Mouse (Mus musculus) retina, postnatal 1 day (tissue): Measurements from ENCODE around the gene Iqcf6.
"Not testable (repeated sequence)": the region's sequence is repeated elsewhere in the genome, so short reads cannot be mapped to it uniquely, and the experiment has no call there.

Experiments used
- DNase-seq: peaks from one replicate; pipeline ENCODE4 v3.0.0-alpha.2; 2012

The Iqcf6 gene

GRCm38 (mm10) chr9:106626282-106626681 lies at the start of gene Iqcf6:
TSS of gene Iqcf6 (plus strand) at chr9:106626582.
- no peak for DNase-seq

DNA sequence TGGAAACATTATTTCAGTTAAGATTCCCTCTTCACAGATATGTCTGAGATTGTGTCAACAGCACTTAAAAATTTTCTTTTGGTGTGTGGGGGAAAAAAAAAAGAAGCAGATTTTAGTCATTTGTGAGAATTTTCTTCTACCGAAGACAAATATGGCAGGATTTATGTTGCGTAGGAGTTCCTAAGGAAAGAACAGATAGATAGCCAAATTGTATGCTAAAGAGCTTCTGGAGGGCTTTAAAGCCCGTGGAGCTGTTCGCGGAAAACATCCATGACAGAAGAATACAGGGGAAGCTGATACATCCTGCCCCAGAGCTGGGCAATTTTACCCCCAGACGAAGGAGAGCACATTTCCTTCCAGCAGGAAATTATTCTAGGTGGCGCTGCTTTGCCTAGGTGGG lies 46.4 kb upstream of the Iqcf6 start:
- no peak for DNase-seq

GRCm38 (mm10) chr9:106582552-106582951 lies 43.8 kb upstream of the Iqcf6 start:
- DNase-seq: no peak

DNA sequence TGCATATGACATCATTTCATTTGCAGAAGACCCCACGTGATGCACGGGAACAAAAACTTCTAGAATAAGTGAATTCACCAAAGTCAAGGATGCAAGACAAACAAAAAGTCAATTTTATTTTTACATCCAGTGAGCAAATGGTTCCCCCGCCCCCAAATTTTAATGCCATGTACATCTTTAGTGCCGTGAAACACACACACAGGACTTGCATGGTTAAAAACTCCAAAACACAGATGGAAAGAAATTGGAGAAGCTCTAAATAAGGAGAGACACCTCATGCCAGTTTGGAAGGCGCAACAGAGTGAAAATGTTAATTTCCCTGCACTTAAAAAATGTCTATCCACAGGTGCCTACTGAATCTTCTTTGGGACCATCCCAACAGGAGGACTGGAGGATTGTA lies 34.2 kb upstream of the Iqcf6 start:
- DNase-seq: no peak

DNA sequence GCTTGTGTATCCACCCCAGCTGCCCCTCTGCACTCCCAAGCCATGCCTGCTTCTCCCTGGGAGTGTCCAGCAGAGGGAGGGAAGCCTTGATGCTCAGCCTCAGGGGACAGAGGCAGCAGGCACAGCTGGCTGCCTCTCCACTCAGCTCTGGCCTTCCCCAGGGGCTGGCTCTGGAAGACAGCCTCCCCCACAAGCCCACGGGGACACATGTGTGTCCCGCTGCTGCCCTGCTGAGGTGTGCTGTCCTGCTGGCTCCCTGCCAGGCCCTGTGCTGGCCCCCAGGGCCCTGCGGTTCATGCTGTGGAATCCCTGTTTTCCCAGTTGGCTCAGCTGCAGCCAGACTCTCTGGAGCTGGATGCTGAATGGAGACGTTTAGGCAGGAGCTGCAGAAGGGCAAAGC lies 31.0 kb upstream of the Iqcf6 start:
- not testable (repeated sequence) for DNase-seq

- no peak for DNase-seq
These were observed 30.5 kb upstream of the Iqcf6 start for GRCm38 (mm10) chr9:106595836-106596235.

DNA sequence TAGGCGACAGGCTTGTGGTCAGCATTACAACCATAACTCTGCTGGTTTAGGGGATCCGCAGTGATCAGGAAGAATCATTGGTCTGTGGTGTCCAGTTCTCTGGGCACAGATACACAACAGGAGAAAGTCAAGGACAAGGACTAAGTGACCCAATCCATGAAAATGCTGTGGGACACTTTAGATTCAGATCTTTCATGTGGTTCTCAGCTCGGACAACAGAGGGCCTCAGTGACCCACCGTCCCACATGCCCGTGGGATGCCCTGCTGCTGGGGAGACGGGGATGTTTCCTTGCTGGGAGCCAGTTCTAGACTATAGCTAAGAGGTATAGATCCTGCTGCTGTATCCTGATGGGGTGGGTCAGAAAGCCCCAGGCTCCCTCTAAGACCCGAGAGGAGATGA lies 27.9 kb upstream of the Iqcf6 start:
- DNase-seq: no peak

DNA sequence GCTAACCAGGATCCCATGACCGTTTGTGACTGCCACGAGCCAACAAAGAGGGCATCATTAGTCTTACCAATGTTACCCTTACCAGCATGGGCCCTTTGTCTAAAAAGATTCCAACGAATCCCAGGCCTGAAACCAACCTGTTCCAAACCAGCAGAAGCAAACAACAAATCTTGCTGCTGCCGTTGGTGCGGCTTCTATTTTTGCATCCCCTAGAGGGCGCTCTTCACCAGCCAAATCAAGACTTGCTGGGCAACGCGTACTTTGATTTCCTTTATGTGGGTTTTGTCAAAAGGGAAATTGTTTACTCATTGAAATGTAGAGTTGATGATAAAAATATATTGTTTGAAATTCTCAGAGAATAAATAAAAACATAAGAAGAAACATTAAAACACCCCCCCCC lies 25.8 kb upstream of the Iqcf6 start:
- DNase-seq: peak; percentile 75

GRCm38 (mm10) chr9:106610727-106611126 lies 15.7 kb upstream of the Iqcf6 start:
- no peak for DNase-seq

- DNase-seq: no peak
These were observed 12.4 kb upstream of the Iqcf6 start for GRCm38 (mm10) chr9:106613951-106614350.

DNA sequence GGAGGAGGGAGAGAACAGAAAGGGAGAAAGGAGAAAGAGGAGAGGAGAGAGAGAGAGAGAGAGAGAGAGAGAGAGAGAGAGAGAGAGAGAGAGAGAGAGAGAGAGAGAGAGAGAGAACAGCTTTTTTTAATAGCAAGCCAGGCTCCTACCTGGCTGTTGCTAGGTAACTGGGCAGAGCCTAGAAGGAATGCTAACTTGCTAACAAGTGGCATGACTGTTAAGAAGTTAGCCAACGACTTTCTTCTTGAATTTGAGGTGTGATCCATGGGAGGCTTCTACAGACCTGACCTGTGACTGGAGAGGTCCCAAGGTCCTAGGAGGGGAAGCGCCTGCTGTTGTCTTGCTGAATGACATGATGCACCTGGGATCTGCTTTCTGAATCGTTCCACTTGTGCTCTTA lies 11.8 kb upstream of the Iqcf6 start:
- DNase-seq: no peak

GRCm38 (mm10) chr9:106616306-106616705 lies 10.1 kb upstream of the Iqcf6 start:
- DNase-seq: no peak

- DNase-seq: no peak
These were observed 8.9 kb upstream of the Iqcf6 start for GRCm38 (mm10) chr9:106617496-106617895.

DNA sequence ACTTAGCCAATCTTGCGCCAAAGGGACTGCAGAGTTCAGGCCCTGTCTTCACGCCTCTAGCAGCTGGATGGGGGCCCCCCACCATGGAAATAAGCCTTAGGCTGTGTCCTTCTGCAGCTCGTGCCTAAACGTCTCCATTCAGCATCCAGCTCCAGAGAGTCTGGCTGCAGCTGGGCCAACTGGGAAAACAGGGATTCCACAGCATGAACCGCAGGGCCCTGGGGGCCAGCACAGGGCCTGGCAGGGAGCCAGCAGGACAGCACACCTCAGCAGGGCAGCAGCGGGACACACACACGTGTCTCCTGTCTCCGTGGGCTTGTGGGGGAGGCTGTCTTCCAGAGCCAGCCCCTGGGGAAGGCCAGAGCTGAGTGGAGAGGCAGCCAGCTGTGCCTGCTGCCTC lies 1.4 kb downstream of the Iqcf6 start:
- not testable (repeated sequence) for DNase-seq

DNA sequence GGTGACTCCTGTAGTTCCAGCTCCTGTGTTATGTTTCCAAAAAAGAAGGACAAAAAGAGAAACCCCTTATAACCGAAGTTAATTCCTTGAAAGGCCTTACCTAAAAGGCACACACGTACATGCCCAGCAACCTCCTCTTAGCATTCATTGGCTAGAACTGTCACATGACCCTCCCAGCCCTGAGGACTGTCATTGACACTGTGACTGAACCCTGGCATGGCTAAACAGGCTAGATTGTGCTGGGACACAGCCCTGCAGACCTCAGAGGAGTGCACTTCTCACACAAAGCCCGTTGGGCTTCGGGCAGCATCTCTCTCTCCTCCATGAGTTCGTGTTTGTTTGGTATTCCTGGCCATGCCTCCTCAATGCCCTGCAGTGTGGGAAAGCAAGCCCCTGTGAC lies 5.8 kb downstream of the Iqcf6 start:
- DNase-seq: no peak

DNA sequence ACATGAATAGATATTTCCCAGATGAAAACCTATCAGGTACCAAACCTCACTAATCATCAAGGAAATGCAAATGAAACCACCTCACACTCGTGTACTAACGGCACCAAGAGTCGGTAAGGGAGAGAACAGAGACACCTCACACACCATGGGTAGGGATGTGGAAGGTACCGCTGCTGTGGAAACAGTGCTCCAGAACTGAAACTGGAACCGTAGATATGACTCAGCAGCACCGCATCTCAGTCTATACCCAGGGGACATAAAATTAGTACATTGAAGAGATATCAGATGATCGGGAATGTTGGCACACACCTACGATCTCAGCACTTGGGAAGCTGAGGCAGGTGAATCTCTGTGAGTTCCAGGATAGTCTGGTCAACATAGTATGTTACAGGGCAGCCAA lies 11.8 kb downstream of the Iqcf6 start:
- DNase-seq: no peak

DNA sequence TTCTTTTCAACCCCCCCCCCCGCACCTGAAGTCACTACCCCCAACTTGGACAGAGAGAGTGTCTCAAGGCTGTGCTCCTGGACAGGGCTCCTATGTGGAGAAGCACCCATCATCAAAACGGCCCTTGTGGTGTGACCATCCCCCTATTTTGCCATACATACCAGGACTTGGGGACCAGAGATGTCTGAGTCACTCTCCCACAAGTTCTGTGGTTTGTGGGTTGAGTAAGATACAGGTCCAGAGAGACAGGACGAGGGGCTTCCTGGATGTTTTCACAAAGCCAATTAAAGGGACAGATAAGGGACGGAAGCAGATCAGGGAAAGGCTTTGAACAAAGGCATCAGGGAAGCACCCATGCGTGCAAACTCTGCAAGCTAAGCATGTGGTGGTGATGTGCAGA lies 15.0 kb downstream of the Iqcf6 start:
- DNase-seq: peak; percentile 52

- DNase-seq: peak; percentile 87
These were observed 16.7 kb downstream of the Iqcf6 start for GRCm38 (mm10) chr9:106643128-106643527.

GRCm38 (mm10) chr9:106643787-106644186 lies 17.4 kb downstream of the Iqcf6 start:
- no peak for DNase-seq

DNA sequence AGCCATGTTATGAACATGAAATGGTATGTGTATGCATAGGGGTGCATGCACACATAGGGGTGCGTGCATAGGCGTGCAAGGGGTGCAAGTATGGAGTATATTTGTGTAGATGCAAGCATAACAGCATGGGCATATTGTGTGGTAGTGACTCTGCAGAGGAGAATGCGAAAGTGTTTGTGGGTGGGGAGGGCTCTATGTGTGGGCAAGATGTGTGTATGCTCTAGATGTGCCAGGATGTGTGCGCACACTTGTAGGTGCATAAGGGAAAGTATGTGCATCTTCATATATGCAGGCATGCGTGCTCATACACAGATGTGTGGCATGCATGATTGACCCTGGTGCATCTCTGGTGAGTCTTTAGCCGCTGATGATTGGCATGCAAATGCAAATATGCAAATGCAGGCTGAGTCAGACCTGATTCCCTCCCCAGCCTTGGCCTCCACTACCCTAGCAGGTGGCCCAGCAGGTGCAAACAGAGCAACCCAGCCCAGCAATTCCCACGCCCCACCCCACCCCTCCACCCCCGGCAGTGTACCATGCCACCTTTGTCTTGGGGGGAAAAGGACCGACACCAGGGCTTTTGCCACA lies 19.4 kb downstream of the Iqcf6 start:
- DNase-seq: no peak

DNA sequence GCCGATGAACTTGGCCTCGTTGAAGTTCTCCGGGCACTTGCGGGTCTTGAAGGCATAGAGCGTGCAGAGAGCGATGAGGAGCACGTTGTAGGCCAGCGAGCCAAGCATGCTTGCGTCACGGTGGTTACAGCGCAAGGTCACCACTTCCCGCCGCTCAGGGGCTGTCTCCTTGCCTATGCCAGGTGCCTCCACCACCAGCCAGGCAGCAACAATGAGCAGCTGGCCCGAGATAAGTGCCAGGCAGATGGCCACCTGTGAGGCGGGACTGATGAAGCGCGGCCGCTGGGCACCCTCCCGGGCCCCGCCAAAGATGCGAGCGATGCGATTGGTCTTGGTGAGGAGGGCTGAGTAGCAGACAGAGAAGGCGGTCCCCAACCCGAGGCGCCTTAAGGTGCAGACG lies 20.8 kb downstream of the Iqcf6 start:
- DNase-seq: no peak

- no peak for DNase-seq
These were observed 26.3 kb downstream of the Iqcf6 start for GRCm38 (mm10) chr9:106652720-106653119.

GRCm38 (mm10) chr9:106655884-106656720 lies 29.7 kb downstream of the Iqcf6 start, which contains the start of gene Grm2:
TSS of gene Grm2 (minus strand) at chr9:106656082.
- DNase-seq: peak; percentile 88

DNA sequence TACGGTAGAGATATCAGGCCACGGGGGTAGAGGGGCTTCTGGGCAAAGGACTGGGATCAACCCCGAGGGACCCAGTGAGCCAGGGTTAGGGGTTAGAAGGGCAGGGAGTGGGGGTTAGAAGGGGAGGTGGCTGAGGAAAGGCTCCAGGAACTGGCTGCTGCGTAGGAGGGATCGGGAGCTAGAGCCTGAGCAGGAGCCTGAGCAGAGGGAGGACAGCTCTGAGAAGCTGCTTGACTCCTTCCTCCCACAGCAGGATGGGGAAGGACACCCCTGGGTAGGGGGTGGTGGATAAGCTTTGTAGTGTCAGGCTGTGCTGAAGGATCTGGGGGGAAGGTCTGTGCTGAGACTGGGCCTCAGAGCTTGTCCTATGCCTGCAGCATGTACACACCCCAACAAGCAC lies 30.4 kb downstream of the Iqcf6 start:
- DNase-seq: no peak

- no peak for DNase-seq
These were observed 31.2 kb downstream of the Iqcf6 start for GRCm38 (mm10) chr9:106657592-106657991.
